Mouse (Mus musculus): ENCODE results near the gene Nup210l.

- no peak for TF ChIP-seq CTCF (IDR thresholded peaks at IDR 0.05; ENCODE audit: low read depth, low read length)
- TF ChIP-seq TAL1 (conservative IDR thresholded peaks at IDR 0.05; ENCODE audit: low read depth, low read length), result no peak
Observed at GRCm38 (mm10) chr3:90161541-90161940, 57.6 kb downstream of the Nup210l start.

Measured in G1E (cell line).